Mouse (Mus musculus) urinary bladder, postnatal 4 days (tissue): ENCODE results near the gene Fbln5.

ENCODE experiments used
- DNase-seq, 2 experiments: peaks; one replicate each; pipeline ENCODE4 v3.0.0; 2021 to 2022; ENCODE audit warnings: low spot score in 2 of 2

Gene Fbln5

DNA sequence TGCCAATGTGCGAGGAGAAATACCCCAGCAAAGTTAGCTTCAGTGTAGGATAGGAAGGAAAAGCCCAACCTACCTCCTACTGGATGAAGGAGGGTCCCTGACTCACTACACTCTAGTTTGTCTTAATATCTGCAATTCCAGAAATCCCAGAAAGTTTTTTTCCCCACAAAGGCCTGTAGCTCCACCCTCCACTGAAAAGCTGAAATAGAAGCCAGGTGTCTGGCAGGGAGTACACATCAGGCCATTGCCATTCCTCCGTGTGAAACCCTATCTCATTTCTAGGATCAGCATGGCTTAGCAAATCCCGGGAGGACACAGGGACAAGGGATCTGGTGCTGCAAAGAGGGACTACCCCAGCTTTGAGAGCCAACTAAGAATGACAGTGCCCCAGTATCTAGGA lies 55.8 kb downstream of the Fbln5 start:
- DNase-seq: no peak

DNA sequence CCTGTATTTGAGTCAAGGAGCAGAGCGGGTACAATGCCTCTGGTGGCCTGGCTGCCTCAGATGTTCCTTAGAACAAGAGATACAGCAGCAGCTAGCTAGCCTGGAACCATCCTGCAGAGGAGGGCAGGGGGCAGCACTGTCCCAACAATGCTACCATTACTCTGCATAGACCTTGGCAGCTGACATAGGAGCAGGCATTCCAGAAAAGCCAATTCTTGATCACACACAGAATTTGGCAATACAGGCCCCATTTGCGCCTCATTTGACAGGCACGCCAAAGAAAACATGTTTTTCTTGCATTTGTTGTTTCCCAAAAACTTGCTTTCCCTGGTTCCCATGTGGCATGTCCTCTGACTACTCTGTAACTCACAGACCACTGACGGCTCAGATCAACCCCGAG lies 56.8 kb downstream of the Fbln5 start:
- no peak for DNase-seq

DNA sequence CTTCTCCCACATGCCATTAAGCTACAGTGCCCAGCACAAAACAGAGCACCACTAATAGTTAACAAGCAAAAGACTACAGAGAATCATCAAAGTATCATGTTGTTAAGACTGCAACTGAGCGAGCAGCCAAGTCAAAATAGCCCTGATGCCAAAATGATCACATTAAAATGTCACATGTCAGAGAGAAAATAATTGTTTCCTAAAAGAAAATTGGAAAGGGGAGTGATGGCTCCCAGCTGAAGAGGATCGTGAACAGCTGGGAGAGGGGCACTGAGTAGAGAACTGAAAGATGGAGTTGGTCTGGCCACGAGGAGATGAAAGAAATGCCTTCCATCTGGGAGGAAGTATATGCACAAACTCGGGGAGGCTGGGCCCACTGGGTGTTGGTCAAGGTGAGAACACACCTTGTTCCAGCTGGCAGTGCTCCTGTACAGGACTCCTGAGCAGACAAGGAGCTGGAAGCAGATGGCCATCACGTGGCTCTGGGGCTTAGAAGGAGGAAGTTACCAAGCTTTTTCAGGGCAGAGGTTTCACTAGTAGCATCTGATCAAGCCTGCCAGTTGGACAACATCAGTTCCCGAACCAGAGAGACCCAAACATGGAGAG lies 59.3 kb downstream of the Fbln5 start:
- DNase-seq: no peak

DNA sequence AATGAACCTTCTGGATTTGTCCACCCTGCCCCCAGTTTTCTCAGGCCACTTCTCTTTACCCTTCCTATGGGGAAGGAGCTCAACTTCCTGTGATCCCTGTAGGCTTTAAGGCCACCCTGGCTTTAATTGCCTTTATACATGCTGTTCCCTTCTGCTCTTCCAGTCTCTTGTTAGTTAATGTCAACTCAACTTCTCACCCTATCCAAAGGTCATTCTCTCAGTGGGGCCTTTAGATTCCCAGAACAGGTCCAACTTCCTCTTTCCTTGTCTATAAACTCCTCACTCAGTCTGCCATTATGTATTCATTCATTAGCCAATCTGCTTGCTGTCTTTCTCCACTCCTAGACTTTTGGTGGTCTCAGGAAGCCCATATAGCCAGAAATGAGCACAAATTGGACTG lies 60.2 kb downstream of the Fbln5 start:
- DNase-seq: no peak

DNA sequence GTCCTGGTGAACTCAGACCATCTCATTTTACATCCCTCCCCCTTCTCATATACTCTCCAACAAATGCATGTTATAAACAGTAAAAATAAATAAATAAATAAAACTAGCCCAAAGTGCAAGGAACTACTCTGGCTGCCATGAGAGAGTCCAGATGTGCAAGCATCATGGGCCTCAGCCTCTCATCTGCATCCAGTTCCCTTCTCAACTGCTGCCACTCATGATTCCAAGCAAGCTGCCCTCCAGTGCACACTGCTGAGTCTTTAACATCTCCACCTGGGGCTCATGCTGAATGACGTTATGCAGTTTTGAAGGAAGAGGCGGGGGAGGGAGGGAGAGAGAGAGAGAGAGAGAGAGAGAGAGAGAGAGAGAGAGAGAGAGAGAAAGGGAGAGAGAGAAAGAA lies 76.5 kb downstream of the Fbln5 start:
- no peak for DNase-seq

DNA sequence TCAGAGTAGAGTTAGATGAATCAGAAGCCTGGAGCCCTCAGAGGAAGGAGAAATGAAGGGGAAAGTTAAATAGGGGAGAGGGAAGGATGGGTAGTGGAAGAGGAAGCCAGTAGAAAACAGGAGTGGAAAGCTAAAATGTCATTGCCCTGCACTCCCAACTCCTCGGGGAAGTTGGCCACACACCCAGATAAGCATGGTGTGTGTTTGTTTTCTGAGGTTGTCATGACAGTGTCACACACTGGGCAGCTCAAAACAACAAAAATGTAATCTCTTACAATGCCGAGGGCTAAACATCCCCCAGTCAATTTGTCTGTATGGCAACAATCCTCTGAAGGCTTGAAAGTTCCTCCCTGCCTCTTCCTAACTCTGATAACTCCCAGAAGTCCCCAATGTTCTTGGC lies 78.4 kb downstream of the Fbln5 start:
- no peak for DNase-seq

DNA sequence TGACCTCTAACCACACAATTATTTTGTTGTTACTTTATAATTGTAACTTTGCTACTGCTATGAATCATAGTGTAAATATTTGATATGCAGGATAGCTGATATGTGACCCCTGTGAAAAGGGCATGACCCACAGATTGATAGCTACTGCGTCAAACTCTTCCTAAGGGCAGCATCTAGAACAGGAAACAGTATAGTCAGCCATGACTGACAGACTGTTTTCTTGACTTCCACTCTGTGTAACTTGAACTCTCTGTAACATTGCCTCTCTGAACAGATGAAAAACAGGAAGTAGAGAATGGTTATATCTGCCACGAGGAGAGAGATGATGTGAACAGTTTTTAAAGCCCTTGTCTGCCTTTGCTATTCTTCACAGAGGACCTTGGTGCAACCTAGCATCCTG lies 78.8 kb downstream of the Fbln5 start:
- DNase-seq: no peak

DNA sequence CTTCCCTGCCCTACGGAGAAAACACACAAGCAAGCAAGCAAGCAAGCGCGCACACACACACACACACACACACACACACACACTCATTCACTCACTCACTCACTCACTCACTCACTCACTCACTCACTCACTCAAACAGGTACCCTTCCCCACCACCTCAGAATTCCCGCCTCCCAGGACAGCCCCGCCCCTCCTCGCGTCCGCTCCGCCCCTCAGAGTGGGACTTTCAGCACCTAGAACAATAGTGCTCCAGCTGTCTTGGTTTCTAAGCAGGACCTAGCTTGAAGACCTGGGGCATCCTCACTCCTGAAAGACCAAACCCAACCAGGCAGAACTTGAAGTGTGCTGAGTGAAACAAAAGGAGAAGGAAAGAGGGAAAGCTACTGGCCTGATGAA lies 100.1 kb downstream of the Fbln5 start:
- DNase-seq: peak in 1 of 2 experiments; percentile 60

DNA sequence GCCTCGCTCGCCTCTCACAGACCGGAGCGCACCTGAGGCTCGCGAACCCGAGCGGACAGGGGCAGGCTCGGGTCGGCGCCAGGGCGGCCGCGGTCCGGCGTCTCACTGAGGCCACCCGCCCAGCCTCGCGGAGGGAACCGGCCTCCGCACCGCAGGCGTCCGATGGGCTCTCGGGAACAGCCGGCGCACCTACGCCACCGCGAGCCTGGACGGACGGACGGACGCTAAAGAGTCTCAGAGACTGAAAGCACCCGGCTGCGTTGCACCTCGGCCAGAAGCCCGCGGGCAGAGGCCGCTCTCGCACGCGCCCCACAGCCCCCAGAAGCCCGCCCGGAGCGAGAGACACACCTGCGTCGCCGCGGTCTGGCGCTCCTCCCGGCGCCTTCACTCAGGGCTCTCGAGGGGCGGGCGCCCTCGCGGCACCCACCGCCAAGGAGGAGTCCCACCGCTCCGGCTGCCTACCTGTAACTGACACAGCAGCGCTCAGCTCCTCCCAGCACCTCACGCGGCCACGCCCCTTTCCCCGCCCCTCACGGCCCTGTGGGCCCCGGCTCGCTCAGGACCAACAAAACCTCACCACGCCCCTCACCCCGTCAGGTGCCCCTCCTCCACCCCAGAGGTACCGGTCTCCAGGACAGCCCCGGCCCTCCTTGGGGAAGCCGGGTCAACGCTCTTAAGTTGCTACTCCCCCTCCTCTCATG lies 100.7 kb downstream of the Fbln5 start, which contains the start of gene Tc2n:
Tc2n (minus strand) TSS at position 470 of the 701 bp plus-strand sequence.
- DNase-seq: peak; percentile 78 to 86

DNA sequence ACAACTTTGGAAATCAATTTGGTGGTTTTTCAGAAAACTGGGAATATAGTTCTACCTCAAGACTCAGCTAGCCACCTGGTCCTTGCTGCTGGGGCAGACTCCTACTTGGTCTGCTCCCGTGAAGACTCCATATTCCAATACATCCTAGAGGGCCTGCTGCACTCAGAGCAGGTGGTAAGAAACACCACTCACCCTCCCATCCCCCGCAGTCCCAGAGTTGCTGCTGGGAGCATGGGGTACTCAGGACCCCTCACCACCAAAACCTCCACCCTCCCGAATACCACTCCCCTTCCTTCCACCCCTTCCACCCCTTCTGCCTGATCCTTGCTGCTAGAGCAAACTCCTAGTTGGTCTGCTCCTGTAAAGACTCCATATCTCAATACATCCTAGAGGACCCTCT lies 119.7 kb downstream of the Fbln5 start:
- no peak for DNase-seq
